ENCODE assay signal across 28 mouse cellular contexts in genomic region chr16:88826978-88827377, GRCm38 (mm10). TPM values are rescaled to one million over a fixed set of nuclear protein-coding genes. Genes with fewer than 3 reads are reported as not detected.
DNase-seq lines count a peak whose midpoint lies in the region; ATAC-seq and TF ChIP-seq lines count a peak whose summit lies in the region.
"Had no signal": no experiment of that assay in that cellular context is flagged by ENCODE, and none has a peak within 500 bp of the region (broad histone marks: within the 10 kb centered on the region; RNA-seq: fewer than 3 reads in every experiment).

No protein-coding gene starts in this region.

- TF ChIP-seq CTCF in brain, embryonic 14.5 days (IDR thresholded peaks at IDR 0.05; ENCODE audit: borderline replicate concordance, extremely low read depth, insufficient read depth, insufficient read length): no peak

- no peaks in the 10 kb centered on the region for H3K36me3 ChIP-seq in embryonic facial prominence, embryonic 11.5 days (replicated peaks; ENCODE audit: control insufficient read depth, insufficient read depth, low read depth, low read length)
- H3K36me3 ChIP-seq in limb, embryonic 11.5 days (ENCODE audit: control insufficient read depth, insufficient read depth, low read length): no peaks in the 10 kb centered on the region
- H3K36me3 ChIP-seq: embryonic facial prominence, embryonic 15.5 days; forebrain, embryonic 10.5 days; heart, embryonic 15.5 days; hindbrain, embryonic 13.5 days; intestine, embryonic 15.5 days had no signal

- H3K9me3 ChIP-seq in embryonic facial prominence, embryonic 11.5 days (replicated peaks; ENCODE audit: control insufficient read depth, low read length): no peaks in the 10 kb centered on the region
- no peaks in the 10 kb centered on the region for H3K9me3 ChIP-seq in limb, embryonic 11.5 days (ENCODE audit: control insufficient read depth, low read length)
- H3K9me3 ChIP-seq: embryonic facial prominence, embryonic 15.5 days; forebrain, embryonic 10.5 days; heart, embryonic 15.5 days; hindbrain, embryonic 13.5 days; intestine, embryonic 15.5 days had no signal

- H3K4me2 ChIP-seq in embryonic facial prominence, embryonic 11.5 days (ENCODE audit: low read depth, low read length): no peak overlapping the region
- no peak overlapping the region for H3K4me2 ChIP-seq in limb, embryonic 11.5 days (ENCODE audit: low read depth, severe bottlenecking)
- H3K4me2 ChIP-seq: embryonic facial prominence, embryonic 15.5 days; heart, embryonic 11.5 days; heart, embryonic 15.5 days; hindbrain, embryonic 13.5 days; intestine, embryonic 15.5 days had no signal

- no peak for ATAC-seq in embryonic facial prominence, embryonic 11.5 days (replicated peaks; ENCODE audit: insufficient number of reproducible peaks, low FRiP score, low TSS enrichment, low read depth)
- ATAC-seq in limb, embryonic 11.5 days (ENCODE audit: insufficient number of reproducible peaks, low FRiP score, low TSS enrichment, low read depth): no peak
- ATAC-seq: hindbrain, postnatal 0 days; intestine, embryonic 15.5 days had no signal

- no peaks in the 10 kb centered on the region for H3K27me3 ChIP-seq in embryonic facial prominence, embryonic 11.5 days (ENCODE audit: control insufficient read depth, insufficient read depth, low read length)
- H3K27me3 ChIP-seq in limb, embryonic 11.5 days (ENCODE audit: control insufficient read depth, insufficient read depth, low read length): no peaks in the 10 kb centered on the region
- H3K27me3 ChIP-seq: embryonic facial prominence, embryonic 15.5 days; heart, embryonic 15.5 days; hindbrain, embryonic 13.5 days; intestine, embryonic 15.5 days had no signal

- no peak overlapping the region for H3K9ac ChIP-seq in embryonic facial prominence, embryonic 11.5 days (replicated peaks; ENCODE audit: low read length)
- H3K9ac ChIP-seq in limb, embryonic 11.5 days (ENCODE audit: low read length): no peak overlapping the region
- H3K9ac ChIP-seq: embryonic facial prominence, embryonic 15.5 days; heart, embryonic 15.5 days; hindbrain, embryonic 13.5 days; intestine, embryonic 15.5 days had no signal

- peak; percentile 15 for DNase-seq in brain, embryonic 14.5 days (ENCODE audit: low read depth)
- peak; percentile 56 for DNase-seq in embryo, embryonic 10.5 days (ENCODE audit: low spot score)
- peak; percentile 20 for DNase-seq in embryonic facial prominence, embryonic 11.5 days (ENCODE audit: low spot score)
- peak; percentile 24 for DNase-seq in limb, embryonic 11.5 days (ENCODE audit: low spot score)
- DNase-seq in adrenal gland, postnatal 36 days: no peak
- no peak for DNase-seq in frontal cortex, postnatal 36 days (ENCODE audit: low spot score in 2 of 2)
- no peak for DNase-seq in cerebellum, postnatal 4 days (ENCODE audit: low spot score in 2 of 2)
- DNase-seq: adrenal gland, adult 2 months; adrenal gland, postnatal 25 days; cerebellum, adult 11 months; cerebellum, adult 8-10 months; gastrocnemius, postnatal 14 days; heart, adult 2 months; heart, postnatal 14 days had no signal

- 30% methylated on average over 3 of the region's 3 CpGs for WGBS in embryonic facial prominence, embryonic 11.5 days
- 11% methylated on average over 3 of the region's 3 CpGs for WGBS in limb, embryonic 11.5 days

- no peak overlapping the region for H3K27ac ChIP-seq in embryonic facial prominence, embryonic 11.5 days (replicated peaks; ENCODE audit: low read depth, low read length)
- no peak overlapping the region for H3K27ac ChIP-seq in limb, embryonic 11.5 days (replicated peaks; ENCODE audit: low read depth, low read length)
- H3K27ac ChIP-seq: embryonic facial prominence, embryonic 15.5 days; forebrain, embryonic 10.5 days; heart, adult 2 months; heart, embryonic 15.5 days; hindbrain, embryonic 13.5 days; hindbrain, postnatal 0 days; intestine, embryonic 15.5 days had no signal

- no peak for TF ChIP-seq POLR2A in brain, embryonic 14.5 days (IDR thresholded peaks at IDR 0.05; ENCODE audit: borderline replicate concordance, extremely low read depth, insufficient read depth, insufficient read length, poor library complexity, severe bottlenecking)

- no peaks in the 10 kb centered on the region for H3K4me1 ChIP-seq in embryonic facial prominence, embryonic 11.5 days (ENCODE audit: control insufficient read depth, insufficient read depth, low read length)
- no peaks in the 10 kb centered on the region for H3K4me1 ChIP-seq in limb, embryonic 11.5 days (ENCODE audit: control insufficient read depth, insufficient read depth, low read length)
- H3K4me1 ChIP-seq: embryonic facial prominence, embryonic 15.5 days; forebrain, embryonic 10.5 days; heart, embryonic 15.5 days; hindbrain, embryonic 13.5 days; intestine, embryonic 15.5 days had no signal

- no peak overlapping the region for H3K4me3 ChIP-seq in embryonic facial prominence, embryonic 11.5 days (ENCODE audit: low read depth, low read length)
- no peak overlapping the region for H3K4me3 ChIP-seq in limb, embryonic 11.5 days (ENCODE audit: low read depth, low read length)
- H3K4me3 ChIP-seq: embryonic facial prominence, embryonic 15.5 days; erythroblast, embryonic 14.5 days; forebrain, embryonic 10.5 days; heart, adult 2 months; heart, embryonic 15.5 days; hindbrain, embryonic 13.5 days; intestine, embryonic 15.5 days had no signal

RNA-seq across cellular contexts. Expression of gene Krtap14, which starts 1.0 kb away (rescaled TPM):
- polyA plus RNA-seq in brain, embryonic 14.5 days (2012; rRNA removed): not detected in 2 replicates
- not detected in 2 replicates for polyA plus RNA-seq in embryonic facial prominence, embryonic 11.5 days (2014; fragmentation: Nextera tagmentation; extraction: Ambion mirVana)
- not detected in 2 replicates for polyA plus RNA-seq in limb, embryonic 11.5 days (2014; fragmentation: Nextera tagmentation; extraction: Ambion mirVana)
- total RNA-seq in adrenal gland, postnatal 36 days (2021): not detected
- total RNA-seq: adrenal gland, adult 2 months; adrenal gland, postnatal 25 days; ES-E14; gastrocnemius, adult 18-20 months; gastrocnemius, postnatal 14 days; heart, adult 2 months; heart, postnatal 14 days; hematopoietic stem cell, adult 5-6 weeks; hindbrain, postnatal 0 days had no signal
- polyA plus RNA-seq: adrenal gland, adult 2 months; cortical plate, adult 2 months; embryonic facial prominence, embryonic 15.5 days; erythroblast, embryonic 14.5 days; forebrain, embryonic 10.5 days; forebrain, embryonic 14.5 days; gonadal fat pad, adult 2 months; heart, adult 2 months; heart, embryonic 11.5 days; heart, embryonic 15.5 days; hindbrain, embryonic 13.5 days; hindbrain, postnatal 0 days; intestine, embryonic 15.5 days had no signal

RNA-seq across cellular contexts. Expression of gene Krtap15, which starts 7.0 kb away (rescaled TPM):
- not detected in 2 replicates for polyA plus RNA-seq in brain, embryonic 14.5 days (2012; rRNA removed)
- not detected in 2 replicates for polyA plus RNA-seq in embryonic facial prominence, embryonic 11.5 days (2014; fragmentation: Nextera tagmentation; extraction: Ambion mirVana)
- 0.23 TPM in 1 of 2 replicates, not detected in the other for polyA plus RNA-seq in limb, embryonic 11.5 days (2014; fragmentation: Nextera tagmentation; extraction: Ambion mirVana)
- total RNA-seq in adrenal gland, postnatal 36 days (2021): not detected
- total RNA-seq: adrenal gland, adult 2 months; adrenal gland, postnatal 25 days; ES-E14; gastrocnemius, postnatal 14 days; heart, adult 2 months; heart, postnatal 14 days; hematopoietic stem cell, adult 5-6 weeks; hindbrain, postnatal 0 days had no signal
- polyA plus RNA-seq: adrenal gland, adult 2 months; cortical plate, adult 2 months; embryonic facial prominence, embryonic 15.5 days; erythroblast, embryonic 14.5 days; forebrain, embryonic 10.5 days; forebrain, embryonic 14.5 days; gonadal fat pad, adult 2 months; heart, adult 2 months; heart, embryonic 11.5 days; heart, embryonic 15.5 days; hindbrain, embryonic 13.5 days; hindbrain, postnatal 0 days; intestine, embryonic 15.5 days had no signal

RNA-seq across cellular contexts. Expression of gene Gm20741, which starts 15.0 kb away (rescaled TPM):
- not detected in 2 replicates for polyA plus RNA-seq in brain, embryonic 14.5 days (2012; rRNA removed)
- polyA plus RNA-seq in embryonic facial prominence, embryonic 11.5 days (2014; fragmentation: Nextera tagmentation; extraction: Ambion mirVana): not detected in 2 replicates
- not detected in 2 replicates for polyA plus RNA-seq in limb, embryonic 11.5 days (2014; fragmentation: Nextera tagmentation; extraction: Ambion mirVana)
- total RNA-seq in adrenal gland, postnatal 36 days (2021): not detected
- total RNA-seq: adrenal gland, adult 2 months; adrenal gland, postnatal 25 days; ES-E14; gastrocnemius, adult 18-20 months; gastrocnemius, postnatal 14 days; heart, adult 2 months; heart, postnatal 14 days; hematopoietic stem cell, adult 5-6 weeks; hindbrain, postnatal 0 days had no signal
- polyA plus RNA-seq: adrenal gland, adult 2 months; cortical plate, adult 2 months; erythroblast, embryonic 14.5 days; forebrain, embryonic 10.5 days; forebrain, embryonic 14.5 days; gonadal fat pad, adult 2 months; heart, adult 2 months; heart, embryonic 11.5 days; heart, embryonic 15.5 days; hindbrain, embryonic 13.5 days; hindbrain, postnatal 0 days; intestine, embryonic 15.5 days had no signal

RNA-seq across cellular contexts. Expression of gene Krtap19-1, which starts 42.2 kb away (rescaled TPM):
- polyA plus RNA-seq in brain, embryonic 14.5 days (2012; rRNA removed): not detected in 2 replicates
- polyA plus RNA-seq in embryonic facial prominence, embryonic 11.5 days (2014; fragmentation: Nextera tagmentation; extraction: Ambion mirVana): not detected in 2 replicates
- not detected in 2 replicates for polyA plus RNA-seq in limb, embryonic 11.5 days (2014; fragmentation: Nextera tagmentation; extraction: Ambion mirVana)
- total RNA-seq in adrenal gland, postnatal 36 days (2021): not detected
- total RNA-seq: adrenal gland, adult 2 months; adrenal gland, postnatal 25 days; ES-E14; gastrocnemius, adult 18-20 months; gastrocnemius, postnatal 14 days; heart, adult 2 months; heart, postnatal 14 days; hematopoietic stem cell, adult 5-6 weeks; hindbrain, postnatal 0 days had no signal
- polyA plus RNA-seq: adrenal gland, adult 2 months; cortical plate, adult 2 months; embryonic facial prominence, embryonic 15.5 days; erythroblast, embryonic 14.5 days; forebrain, embryonic 10.5 days; forebrain, embryonic 14.5 days; gonadal fat pad, adult 2 months; heart, adult 2 months; heart, embryonic 11.5 days; heart, embryonic 15.5 days; hindbrain, embryonic 13.5 days; hindbrain, postnatal 0 days; intestine, embryonic 15.5 days had no signal

RNA-seq across cellular contexts. Expression of gene Krtap19-2, which starts 47.1 kb away (rescaled TPM):
- polyA plus RNA-seq in brain, embryonic 14.5 days (2012; rRNA removed): not detected in 2 replicates
- polyA plus RNA-seq in embryonic facial prominence, embryonic 11.5 days (2014; fragmentation: Nextera tagmentation; extraction: Ambion mirVana): not detected in 2 replicates
- polyA plus RNA-seq in limb, embryonic 11.5 days (2014; fragmentation: Nextera tagmentation; extraction: Ambion mirVana): not detected in 2 replicates
- not detected for total RNA-seq in adrenal gland, postnatal 36 days (2021)
- total RNA-seq: adrenal gland, adult 2 months; adrenal gland, postnatal 25 days; ES-E14; gastrocnemius, adult 18-20 months; gastrocnemius, postnatal 14 days; heart, adult 2 months; heart, postnatal 14 days; hematopoietic stem cell, adult 5-6 weeks; hindbrain, postnatal 0 days had no signal
- polyA plus RNA-seq: adrenal gland, adult 2 months; cortical plate, adult 2 months; embryonic facial prominence, embryonic 15.5 days; erythroblast, embryonic 14.5 days; forebrain, embryonic 10.5 days; forebrain, embryonic 14.5 days; gonadal fat pad, adult 2 months; heart, adult 2 months; heart, embryonic 11.5 days; heart, embryonic 15.5 days; hindbrain, embryonic 13.5 days; hindbrain, postnatal 0 days; intestine, embryonic 15.5 days had no signal

Comparison
In these comparisons a context has a peak if more than half of its experiments do, and no peak if none do; other contexts are left out.
1. DNase-seq: peak in brain, embryonic 14.5 days (single experiment), embryo, embryonic 10.5 days (single experiment), embryonic facial prominence, embryonic 11.5 days (single experiment) and limb, embryonic 11.5 days (single experiment); none in adrenal gland, postnatal 36 days (0 of 2), frontal cortex, postnatal 36 days (0 of 2) and cerebellum, postnatal 4 days (0 of 2).